In the genomic region with DNA sequence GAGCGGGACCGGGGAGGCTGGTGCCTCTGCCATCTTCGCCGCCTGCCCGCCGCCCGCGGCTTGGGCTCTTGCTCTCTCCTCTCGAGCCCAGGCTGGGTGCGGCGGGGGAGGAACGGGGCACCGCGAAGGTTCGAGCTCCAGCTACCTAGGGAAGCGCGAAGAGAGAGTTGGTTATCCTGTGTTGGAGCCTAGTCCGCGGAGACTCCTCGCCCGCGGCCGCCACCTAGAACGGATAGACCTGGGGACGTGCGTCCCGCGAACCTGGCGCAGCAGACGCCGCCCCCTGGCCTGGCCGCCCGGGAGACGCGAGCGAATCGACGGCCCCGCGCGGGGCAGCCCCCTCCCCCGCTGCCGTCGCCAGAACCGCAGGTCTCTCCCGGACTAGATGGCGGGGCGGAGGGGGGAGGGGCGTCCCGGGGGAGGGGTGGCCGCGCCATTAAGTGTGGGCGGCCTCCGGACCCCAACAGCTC, we compare ENCODE assay signal across 8 mouse cellular contexts. TPM values are rescaled to one million over a fixed set of nuclear protein-coding genes. Genes with fewer than 3 reads are reported as not detected.
DNase-seq lines count a peak whose midpoint lies in the region; ATAC-seq and TF ChIP-seq lines count a peak whose summit lies in the region.

No protein-coding gene starts in this region.

- in situ Hi-C loops in CH12.LX (cut with MboI; ENCODE audit: low pct_ligation_motif_present, low pct_unique_long_range_greater_than_20kb, low sequenced_read_pairs) = no loop called here

- TF ChIP-seq EP300 in CH12.LX (IDR thresholded peaks at IDR 0.05; ENCODE audit: low read length) = no peak

- peak overlapping the region; percentile 81; the same call in 1 of the 2 replicates for H3K9ac ChIP-seq in CH12.LX (ENCODE audit: insufficient read depth, low read depth)
- H3K9ac ChIP-seq in forebrain, embryonic 12.5 days = peak overlapping the region; percentile 79
- peak overlapping the region; percentile 88 for H3K9ac ChIP-seq in hindbrain, embryonic 16.5 days (ENCODE audit: low read depth, low read length)
- peak overlapping the region; percentile 80 for H3K9ac ChIP-seq in midbrain, embryonic 11.5 days (ENCODE audit: low read length)

- H3K9me3 ChIP-seq in CH12.LX (replicated peaks; ENCODE audit: low read length) = peaks cover 13% of the 10 kb centered on the region
- H3K9me3 ChIP-seq in forebrain, embryonic 12.5 days = no peaks in the 10 kb centered on the region
- H3K9me3 ChIP-seq in hindbrain, embryonic 16.5 days (ENCODE audit: control insufficient read depth, low read length) = no peaks in the 10 kb centered on the region
- H3K9me3 ChIP-seq in midbrain, embryonic 11.5 days (ENCODE audit: control insufficient read depth, low read length) = no peaks in the 10 kb centered on the region

- H3K27ac ChIP-seq in CH12.LX (ENCODE audit: insufficient read depth, low read depth) = no peak overlapping the region
- H3K27ac ChIP-seq in forebrain, embryonic 12.5 days = peak overlapping the region; percentile 98
- peak overlapping the region; percentile 98 for H3K27ac ChIP-seq in hindbrain, embryonic 16.5 days (ENCODE audit: low read depth, low read length)
- no peak overlapping the region for H3K27ac ChIP-seq in midbrain, embryonic 11.5 days (ENCODE audit: low read depth, low read length)

- peaks cover 10 to 21% of the 10 kb centered on the region in 2 experiments for H3K36me3 ChIP-seq in CH12.LX (replicated peaks in 1 of 2; ENCODE audit: control insufficient read depth in 1 of 2, insufficient read depth in 1 of 2, low read length in 1 of 2)
- H3K36me3 ChIP-seq in forebrain, embryonic 12.5 days (replicated peaks) = no peaks in the 10 kb centered on the region
- H3K36me3 ChIP-seq in hindbrain, embryonic 16.5 days (ENCODE audit: control insufficient read depth, insufficient read depth, low read length) = no peaks in the 10 kb centered on the region
- H3K36me3 ChIP-seq in midbrain, embryonic 11.5 days (ENCODE audit: control insufficient read depth, insufficient read depth, low read length) = no peaks in the 10 kb centered on the region

- TF ChIP-seq POLR2A in CH12.LX (IDR thresholded peaks at IDR 0.05; ENCODE audit: low read depth, low read length) = no peak

- H3K4me1 ChIP-seq in CH12.LX (ENCODE audit: control insufficient read depth in 1 of 2, insufficient read depth in 2 of 2) = peaks cover 10 to 43% of the 10 kb centered on the region in 2 experiments
- peaks cover 35% of the 10 kb centered on the region for H3K4me1 ChIP-seq in forebrain, embryonic 12.5 days
- H3K4me1 ChIP-seq in hindbrain, embryonic 16.5 days (ENCODE audit: control insufficient read depth, insufficient read depth, low read depth, low read length) = peaks cover 27% of the 10 kb centered on the region
- peaks cover 17% of the 10 kb centered on the region for H3K4me1 ChIP-seq in midbrain, embryonic 11.5 days (ENCODE audit: control insufficient read depth, insufficient read depth, low read length)

- intact Hi-C loops in left cerebral cortex, postnatal 36 days (cut with DNase I) = loop anchor here (5.0 to 10.0 kb wide), 5 partner anchors 248 to 761 kb away; partner anchors contain the start of gene Cd164

- no peak for TF ChIP-seq CTCF in CH12.LX (conservative IDR thresholded peaks at IDR 0.05 in 1 of 2, IDR thresholded peaks at IDR 0.05 in 1 of 2; ENCODE audit: low read depth in 2 of 2, low read length in 2 of 2)

- H3K4me3 ChIP-seq in CH12.LX (replicated peaks in 1 of 3; ENCODE audit: low read depth in 2 of 3, low read length in 2 of 3, poor library complexity in 1 of 3) = peak overlapping the region; percentile 79 to 90 (median 82)
- peak overlapping the region; percentile 86 for H3K4me3 ChIP-seq in forebrain, embryonic 12.5 days (replicated peaks)
- H3K4me3 ChIP-seq in hindbrain, embryonic 16.5 days (ENCODE audit: low read length) = peak overlapping the region; percentile 91
- H3K4me3 ChIP-seq in midbrain, embryonic 11.5 days (ENCODE audit: low read depth, low read length) = peak overlapping the region; percentile 72

- H3K79me2 ChIP-seq in CH12.LX (replicated peaks; ENCODE audit: control insufficient read depth, extremely low read depth, insufficient read depth, poor library complexity, severe bottlenecking) = peaks cover 33% of the 10 kb centered on the region

- TF ChIP-seq RAD21 in CH12.LX (IDR thresholded peaks at IDR 0.05; ENCODE audit: low read depth, low read length) = no peak

- WGBS in forebrain, embryonic 12.5 days = under 1% methylated on average over 45 of the region's 54 CpGs
- WGBS in hindbrain, embryonic 16.5 days = 0% methylated on average over 18 of the region's 54 CpGs
- WGBS in midbrain, embryonic 11.5 days = under 1% methylated on average over 49 of the region's 54 CpGs

- no peaks in the 10 kb centered on the region for H3K27me3 ChIP-seq in CH12.LX (replicated peaks)
- peaks cover 37% of the 10 kb centered on the region for H3K27me3 ChIP-seq in forebrain, embryonic 12.5 days
- H3K27me3 ChIP-seq in hindbrain, embryonic 16.5 days (replicated peaks; ENCODE audit: control insufficient read depth, insufficient read depth, low read length) = no peaks in the 10 kb centered on the region; the same call in 1 of the 2 replicates
- peaks cover 18% of the 10 kb centered on the region for H3K27me3 ChIP-seq in midbrain, embryonic 11.5 days (ENCODE audit: control insufficient read depth, insufficient read depth, low read length)

- dilution Hi-C loops in CH12.LX (cut with MboI; ENCODE audit: extremely low pct_ligation_motif_present, extremely low pct_unique_long_range_greater_than_20kb, low sequenced_read_pairs) = no loop called here

- DNase-seq in CH12.LX (ENCODE audit: extremely low read depth) = no peak
- peak; percentile 62 for DNase-seq in adrenal gland, postnatal 25 days
- peak; percentile 62 for DNase-seq in left cerebral cortex, postnatal 36 days (ENCODE audit: low spot score in 2 of 2)
- peak; percentile 94 for DNase-seq in midbrain, embryonic 11.5 days (ENCODE audit: low spot score, missing footprints)
- DNase-seq in spleen, postnatal 14 days (ENCODE audit: low spot score in 2 of 2) = peak; percentile 47 to 48

- ATAC-seq in forebrain, embryonic 12.5 days (ENCODE audit: low FRiP score) = no peak
- ATAC-seq in hindbrain, embryonic 16.5 days = no peak
- ATAC-seq in midbrain, embryonic 11.5 days (ENCODE audit: low FRiP score) = no peak
- ATAC-seq in megakaryocyte-erythroid progenitor cell, adult 5-6 weeks (replicated peaks; ENCODE audit: low FRiP score, low TSS enrichment, poor library complexity, severe bottlenecking) = no peak

- peak overlapping the region; percentile 24; the same call in 1 of the 2 replicates for H3K4me2 ChIP-seq in CH12.LX (ENCODE audit: insufficient read depth, low read depth, poor library complexity, severe bottlenecking)
- H3K4me2 ChIP-seq in forebrain, embryonic 12.5 days = peak overlapping the region; percentile 99
- H3K4me2 ChIP-seq in hindbrain, embryonic 16.5 days (ENCODE audit: low read length) = peak overlapping the region; percentile 82
- H3K4me2 ChIP-seq in midbrain, embryonic 11.5 days = peak overlapping the region; percentile 98

TF ChIP-seq in CH12.LX, 34 proteins besides CTCF, POLR2A, EP300 and RAD21:
- TF ChIP-seq CHD2 (IDR thresholded peaks at IDR 0.05; ENCODE audit: low read length) = no peak

RNA-seq across cellular contexts. Expression of gene Foxo3, which starts 1.1 kb away (rescaled TPM):
- total RNA-seq in CH12.LX (2012; rRNA removed) = 13.0 and 18.2 TPM in 2 replicates
- 8.8 and 9.2 TPM in 2 replicates for total RNA-seq in CH12.LX (2014; rRNA removed)
- polyA plus RNA-seq in CH12.LX (2012; ENCODE audit: insufficient read length, low read depth) = 10.7 and 12.6 TPM in 2 replicates
- 56.1 and 56.7 TPM in 2 replicates for total RNA-seq in adrenal gland, postnatal 25 days (2021)
- 3.1 TPM in 2 replicates for polyA plus RNA-seq in forebrain, embryonic 12.5 days (2016; fragmentation: Nextera tagmentation; extraction: Ambion mirVana)
- polyA plus RNA-seq in hindbrain, embryonic 16.5 days (2015; fragmentation: Nextera tagmentation; extraction: Ambion mirVana) = 4.3 and 4.4 TPM in 2 replicates
- total RNA-seq in left cerebral cortex, postnatal 36 days (2021) = 10 to 100 TPM; 73.1 to 78.6 TPM
- 4.0 and 4.6 TPM in 2 replicates for polyA plus RNA-seq in midbrain, embryonic 11.5 days (2014; fragmentation: Nextera tagmentation; extraction: Ambion mirVana)
- total RNA-seq in megakaryocyte-erythroid progenitor cell, adult 5-6 weeks (2014; fragmentation: Nextera tagmentation) = 37.6 and 51.7 TPM in 2 replicates
- total RNA-seq in megakaryocyte-erythroid progenitor cell, adult 5-6 weeks (2017) = 38.6 and 40.0 TPM in 2 replicates

Comparison
In these comparisons a context has a peak if more than half of its experiments do, and no peak if none do; other contexts are left out.
1. H3K27ac ChIP-seq: peak in forebrain, embryonic 12.5 days (single experiment) and hindbrain, embryonic 16.5 days (single experiment); none in CH12.LX (single experiment) and midbrain, embryonic 11.5 days (single experiment).
2. H3K4me2 ChIP-seq: peak in every context shown above with its lines; median percentile 99 in forebrain, embryonic 12.5 days; 98 in midbrain, embryonic 11.5 days; 82 in hindbrain, embryonic 16.5 days; 24 in CH12.LX.
3. Peak in every context shown above with its lines, with median percentiles within 50 percentile points of each other: H3K4me3 ChIP-seq and H3K9ac ChIP-seq.